Mouse (Mus musculus) heart, embryonic 14.5 days (tissue): ENCODE measurements around the gene Kntc1. TPM values are rescaled to one million over a fixed set of nuclear protein-coding genes. Genes with fewer than 3 reads are reported as not detected.

Source experiments
- ATAC-seq: fragments of 200-750 bp; cut with Nextera tagmentation; 2 replicates; pipeline ENCODE4 v1.8.0; 2017; ENCODE audit warnings: low read depth, moderate TSS enrichment; ENCODE audit not compliant: insufficient number of reproducible peaks, insufficient read depth, low FRiP score
- H3K27ac ChIP-seq, 2 experiments: fragments of 200-500 bp in 1 of 2; fragments of 300-500 bp in 1 of 2; sonication (generic) in 1 of 2; replicated peaks in 1 of 2; 2 replicates each; pipeline ENCODE4 v1.5.1; 2012 to 2014; ENCODE audit warnings: low read depth in 2 of 2, low read length in 2 of 2, control low read depth in 1 of 2, mild to moderate bottlenecking in 1 of 2, mixed read lengths in 1 of 2; ENCODE audit not compliant: control insufficient read depth in 1 of 2, insufficient read depth in 1 of 2
- H3K27me3 ChIP-seq: fragments of 300-500 bp; sonication (generic); 2 replicates; pipeline ENCODE4 v1.6.1; 2014; ENCODE audit warnings: mild to moderate bottlenecking, low read length, control low read depth; ENCODE audit not compliant: control insufficient read depth, insufficient read depth
- H3K36me3 ChIP-seq: fragments of 300-500 bp; sonication (generic); 2 replicates; pipeline ENCODE4 v1.6.1; 2014; ENCODE audit warnings: mild to moderate bottlenecking, control low read depth, low read length, mixed read lengths; ENCODE audit not compliant: control insufficient read depth, insufficient read depth
- H3K4me1 ChIP-seq, 2 experiments: fragments of 200-500 bp in 1 of 2; fragments of 300-500 bp in 1 of 2; sonication (generic) in 1 of 2; 2 replicates each; pipeline ENCODE4 v1.6.1; 2012 to 2014; ENCODE audit warnings: low read length in 2 of 2, control low read depth in 1 of 2, mixed read lengths in 1 of 2; ENCODE audit not compliant: control insufficient read depth in 2 of 2, insufficient read depth in 2 of 2
- H3K4me2 ChIP-seq: fragments of 300-500 bp; sonication (generic); 2 replicates; pipeline ENCODE4 v1.6.1; 2014; ENCODE audit warnings: mild to moderate bottlenecking, low read length
- H3K4me3 ChIP-seq, 2 experiments: fragments of 200-500 bp in 1 of 2; fragments of 300-500 bp in 1 of 2; sonication (generic) in 1 of 2; 2 replicates each; pipeline ENCODE4 v1.5.1; 2012 to 2014; ENCODE audit warnings: low read length in 2 of 2, mild to moderate bottlenecking in 2 of 2, control low read depth in 1 of 2, low read depth in 1 of 2, moderate library complexity in 1 of 2; ENCODE audit not compliant: control insufficient read depth in 1 of 2, insufficient read depth in 1 of 2
- H3K9ac ChIP-seq: fragments of 300-500 bp; sonication (generic); 2 replicates; pipeline ENCODE4 v1.6.1; 2014; ENCODE audit warnings: mild to moderate bottlenecking, low read length
- H3K9me3 ChIP-seq: fragments of 300-500 bp; sonication (generic); 2 replicates; pipeline ENCODE4 v1.6.1; 2016; ENCODE audit warnings: low read length, control low read depth; ENCODE audit not compliant: control insufficient read depth
- WGBS: fragments of 180-500 bp; shearing (Covaris S2); extraction: QIAGEN DNeasy Blood & Tissue Kit; methylation state at CpG from one replicate; pipeline ENCODE4 v1.1.7; 2014; 5-methylcytosine and 5-hydroxymethylcytosine counted together
- polyA plus RNA-seq: library from polyadenylated mRNA; unstranded; fragments of >200 nt; fragmentation: Nextera tagmentation; extraction: Ambion mirVana; gene quantifications from 2 replicates; pipeline ENCODE4 v1.2.1, GENCODE M21; 2014

Kntc1 gene
- polyA plus RNA-seq, 1 experiment from 2014 or later, result 19.4 TPM

DNA sequence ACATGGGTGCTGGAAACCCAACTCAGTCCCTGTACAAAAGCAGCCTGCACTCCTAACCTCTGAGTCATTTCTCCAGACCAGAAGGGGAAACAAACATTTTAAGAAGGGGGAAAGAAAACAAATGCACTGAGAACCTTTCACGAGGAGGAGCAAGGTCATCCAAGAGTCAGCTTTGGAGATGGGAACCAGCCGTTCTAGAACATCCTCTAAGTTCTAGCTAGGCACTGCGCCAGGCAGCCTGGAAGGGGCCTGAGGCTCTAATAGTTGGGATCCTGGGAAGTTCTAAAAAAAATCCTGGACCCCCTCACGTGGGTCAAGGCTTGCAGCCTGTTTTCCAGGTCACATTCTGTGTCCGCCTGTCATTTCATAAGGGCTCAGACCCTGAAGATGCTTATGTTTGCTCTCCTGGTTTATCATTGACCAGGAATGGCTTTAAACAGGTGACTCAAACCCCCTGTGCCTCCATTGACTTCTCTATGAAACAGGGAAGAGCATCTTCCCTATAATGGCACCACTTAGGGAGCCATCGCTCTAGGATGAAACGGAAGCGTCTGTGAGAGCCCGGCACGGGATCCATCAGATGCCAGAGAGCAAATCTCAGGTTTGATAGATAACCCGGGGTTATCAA lies 104.5 kb downstream of the Kntc1 start:
- no peak overlapping the region for H3K9ac ChIP-seq
- peaks cover 2 to 3% of the 10 kb centered on the region in 2 experiments; a peak in 1 of 4 replicates for H3K4me1 ChIP-seq
- H3K4me2 ChIP-seq, result no peak overlapping the region
- no peaks in the 10 kb centered on the region for H3K9me3 ChIP-seq
- no peak overlapping the region for H3K27ac ChIP-seq
- no peak overlapping the region for H3K4me3 ChIP-seq
- H3K36me3 ChIP-seq, result no peaks in the 10 kb centered on the region
- H3K27me3 ChIP-seq, result no peaks in the 10 kb centered on the region
- 81% methylated on average over 11 of the region's 11 CpGs for WGBS
- ATAC-seq, result no peak

DNA sequence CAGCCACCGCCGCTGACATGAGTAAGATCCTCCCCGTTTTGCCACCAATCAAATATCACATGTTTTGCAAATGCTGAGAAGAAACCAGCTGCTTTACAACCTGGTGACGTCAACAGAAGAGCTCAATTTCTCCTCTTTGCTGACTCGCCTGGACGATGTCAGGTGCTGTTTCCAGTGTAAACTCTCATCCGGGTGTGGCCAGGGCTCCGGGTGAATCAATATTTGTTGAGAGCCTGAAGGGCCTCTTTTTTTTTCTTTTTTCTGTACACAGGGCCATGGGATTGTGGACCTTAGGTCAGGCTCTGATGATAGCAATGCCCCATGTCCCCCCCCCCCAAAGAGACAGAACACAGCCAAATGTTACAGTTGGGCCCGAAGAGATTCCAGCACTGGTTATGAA lies 105.0 kb downstream of the Kntc1 start:
- H3K4me2 ChIP-seq, result no peak overlapping the region
- no peak overlapping the region for H3K27ac ChIP-seq
- peaks cover 2 to 3% of the 10 kb centered on the region in 2 experiments; a peak in 1 of 4 replicates for H3K4me1 ChIP-seq
- ATAC-seq, result no peak
- no peaks in the 10 kb centered on the region for H3K36me3 ChIP-seq
- no peaks in the 10 kb centered on the region for H3K27me3 ChIP-seq
- H3K9me3 ChIP-seq, result no peaks in the 10 kb centered on the region
- H3K9ac ChIP-seq, result no peak overlapping the region
- H3K4me3 ChIP-seq, result no peak overlapping the region
- 74% methylated on average over 9 of the region's 9 CpGs for WGBS

DNA sequence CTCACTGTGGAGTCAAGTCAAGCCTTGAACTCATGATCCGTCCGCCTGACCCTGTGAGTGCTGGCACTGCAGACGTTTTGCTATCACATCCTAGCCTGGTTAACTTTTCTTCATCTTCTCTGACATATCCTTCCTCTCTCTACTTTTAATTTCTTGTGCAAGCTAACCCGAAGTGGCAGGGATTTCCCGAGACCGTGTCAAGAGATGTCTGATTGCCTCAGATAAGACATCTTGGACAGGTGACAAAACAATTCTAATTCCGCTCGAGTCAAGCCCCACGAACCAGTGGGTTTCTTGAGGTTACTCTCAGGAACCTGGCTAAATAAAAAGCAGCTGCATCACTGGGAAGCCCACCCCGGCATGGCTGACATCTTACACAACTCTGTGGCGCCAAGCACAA lies 109.3 kb downstream of the Kntc1 start:
- H3K36me3 ChIP-seq, result no peaks in the 10 kb centered on the region
- H3K9me3 ChIP-seq, result no peaks in the 10 kb centered on the region
- H3K9ac ChIP-seq, result no peak overlapping the region
- 75% methylated on average over 11 of the region's 11 CpGs for WGBS
- H3K4me1 ChIP-seq, result no peaks in the 10 kb centered on the region
- no peak overlapping the region for H3K4me2 ChIP-seq
- no peak overlapping the region for H3K4me3 ChIP-seq
- no peaks in the 10 kb centered on the region for H3K27me3 ChIP-seq
- ATAC-seq, result no peak
- no peak overlapping the region for H3K27ac ChIP-seq

DNA sequence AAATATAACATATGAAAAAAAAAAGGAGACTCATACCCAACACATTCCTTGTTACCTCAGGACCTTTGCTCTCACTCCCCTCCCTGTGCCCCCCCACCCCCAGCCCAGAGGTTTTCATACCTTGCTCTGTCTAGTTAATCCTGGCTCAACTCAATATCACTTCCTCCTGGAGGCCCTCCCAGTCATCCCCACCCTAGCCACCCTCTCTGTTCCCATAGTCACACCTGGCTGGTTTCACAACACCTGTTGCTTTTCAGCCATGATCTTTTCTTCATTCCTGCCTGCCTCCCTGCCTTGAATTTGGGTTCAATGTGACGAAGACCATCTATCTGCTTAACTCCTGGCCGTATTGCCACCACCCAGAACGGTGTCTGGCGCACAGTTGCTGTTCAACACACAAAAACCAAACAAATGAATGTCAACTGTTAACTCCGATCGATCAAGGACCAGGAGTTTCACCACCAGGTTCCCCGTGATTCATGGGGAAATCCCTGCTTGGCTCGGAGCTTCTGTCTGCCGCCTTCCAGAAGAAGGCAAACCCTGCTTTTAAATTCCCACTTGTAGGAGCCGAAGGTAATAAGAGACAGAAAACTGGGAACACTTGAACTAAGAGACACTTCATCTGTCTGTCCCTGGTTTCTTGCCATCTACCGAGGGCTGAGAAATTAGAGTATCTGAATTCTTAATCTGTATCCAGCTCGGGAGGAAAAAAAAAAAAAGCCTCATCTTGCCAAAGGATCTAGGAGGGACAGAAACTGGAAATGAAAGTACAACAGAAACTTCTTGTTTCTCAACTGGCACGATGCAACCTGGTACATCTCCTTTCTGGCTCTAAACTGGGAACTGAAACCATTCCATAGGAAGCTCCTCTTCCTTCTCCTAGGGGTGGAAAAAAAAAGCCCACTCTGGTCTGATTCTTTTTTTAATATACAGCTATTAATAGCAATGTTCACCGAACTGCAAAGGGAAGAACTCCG lies 113.1 kb downstream of the Kntc1 start:
- Histone ChIP-seq H3K4me1 (no peaks in the 10 kb centered on the region), H3K4me3 (no peak overlapping the region), H3K27ac (no peak overlapping the region), H3K36me3 (no peaks in the 10 kb centered on the region), H3K9me3 (no peaks in the 10 kb centered on the region), H3K4me2 (no peak overlapping the region; the same call in 1 of the 2 replicates), H3K27me3 (no peaks in the 10 kb centered on the region), H3K9ac (no peak overlapping the region)
- no peak for ATAC-seq
- 68% methylated on average over 15 of the region's 15 CpGs for WGBS

DNA sequence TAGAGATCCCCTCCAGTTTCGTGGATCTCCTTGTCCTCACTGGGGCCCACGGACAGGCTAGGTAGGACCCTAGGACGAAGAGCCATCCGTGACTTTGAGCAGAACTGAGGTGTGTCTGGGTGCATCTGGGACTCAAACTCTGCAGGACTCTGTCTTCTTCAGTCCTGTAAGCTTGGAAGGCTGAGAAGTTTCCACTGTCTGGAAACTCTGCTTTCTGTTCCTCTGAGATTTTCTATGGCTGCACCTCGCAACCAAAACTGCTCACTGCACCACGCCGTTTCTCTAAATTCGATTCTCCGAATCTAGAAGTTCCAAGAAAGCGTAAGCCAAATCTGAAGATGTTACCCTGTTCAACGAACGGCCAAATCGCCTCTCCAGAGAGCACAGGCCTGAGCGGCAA lies 114.4 kb downstream of the Kntc1 start:
- 84% methylated on average over 14 of the region's 14 CpGs for WGBS

DNA sequence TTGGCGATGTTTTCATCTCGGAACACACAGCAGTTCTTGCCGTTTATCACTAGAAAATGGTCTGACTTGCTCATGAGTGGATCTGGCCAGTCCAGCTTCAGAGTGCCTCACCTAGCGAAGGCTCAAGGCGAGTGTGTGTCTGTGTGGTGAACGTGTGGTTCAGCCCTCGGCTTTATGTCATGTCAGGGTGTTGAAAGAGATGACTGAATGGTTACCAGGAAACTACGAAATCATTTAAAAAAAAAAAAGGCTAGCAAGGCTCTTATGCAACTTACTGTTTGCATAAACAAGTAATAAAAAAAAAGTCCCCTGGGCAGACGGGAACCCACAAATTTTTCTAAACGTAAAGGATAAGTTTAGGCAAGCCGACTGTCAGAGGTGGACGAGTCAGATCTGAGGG lies 115.8 kb downstream of the Kntc1 start, which contains the start of gene Hcar2:
Gene Hcar2 (minus strand): TSS at position 135 of the 400 bp plus-strand sequence.
- H3K4me1 ChIP-seq, result no peaks in the 10 kb centered on the region
- no peak within 1 kb of the TSS for H3K4me2 ChIP-seq
- no peak within 1 kb of the TSS for H3K9ac ChIP-seq
- no peak within 1 kb of the TSS for H3K4me3 ChIP-seq
- no peaks in the 10 kb centered on the region for H3K9me3 ChIP-seq
- H3K27ac ChIP-seq, result no peak within 1 kb of the TSS
- H3K36me3 ChIP-seq, result no peaks in the 10 kb centered on the region
- no peak for ATAC-seq
- 77% methylated on average over 12 of the region's 12 CpGs for WGBS
- no peaks in the 10 kb centered on the region for H3K27me3 ChIP-seq

More for the DNA sequence above, 114.4 kb downstream of the Kntc1 start:
- H3K4me2 ChIP-seq, result no peak overlapping the region
- H3K9me3 ChIP-seq, result no peaks in the 10 kb centered on the region
- no peak overlapping the region for H3K4me3 ChIP-seq
- H3K27me3 ChIP-seq, result no peaks in the 10 kb centered on the region
- no peaks in the 10 kb centered on the region for H3K4me1 ChIP-seq
- ATAC-seq, result no peak
- no peak overlapping the region for H3K9ac ChIP-seq
- H3K36me3 ChIP-seq, result no peaks in the 10 kb centered on the region
- no peak overlapping the region for H3K27ac ChIP-seq

DNA sequence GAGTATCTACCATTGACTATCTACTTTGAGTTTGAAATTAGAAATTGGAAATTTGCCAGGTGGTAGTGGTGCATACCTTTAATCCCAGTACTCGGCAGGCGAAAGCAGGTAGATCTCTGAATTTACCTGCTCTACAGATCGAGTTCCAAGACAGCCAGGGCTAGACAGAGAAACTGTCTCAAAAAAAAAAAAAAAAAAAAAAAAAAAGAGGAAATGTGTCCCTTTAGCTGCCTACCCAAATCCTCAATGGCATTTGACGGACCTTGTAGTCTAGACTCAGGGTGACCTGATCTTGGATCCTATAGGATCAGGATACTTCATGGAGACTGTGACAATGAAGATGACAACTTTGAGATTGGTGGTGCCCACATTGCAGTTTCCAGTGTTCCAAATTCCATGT lies 116.9 kb downstream of the Kntc1 start:
- Histone ChIP-seq H3K4me1 (no peaks in the 10 kb centered on the region), H3K9ac (no peak overlapping the region), H3K4me3 (no peak overlapping the region), H3K9me3 (no peaks in the 10 kb centered on the region), H3K36me3 (no peaks in the 10 kb centered on the region), H3K4me2 (no peak overlapping the region), H3K27ac (no peak overlapping the region), H3K27me3 (no peaks in the 10 kb centered on the region)
- 77% methylated on average over 4 of the region's 4 CpGs for WGBS
- ATAC-seq, result no peak
